Mouse (Mus musculus) spleen, adult 2 months (tissue): ENCODE data around the gene Ilkap. TPM values are rescaled to one million over a fixed set of nuclear protein-coding genes. Genes with fewer than 3 reads are reported as not detected.

Experiments used
- DNase-seq, 2 experiments: peaks; one replicate each; pipeline versions ENCODE4 v3.0.0 to v3.0.0-alpha.2; 2012 to 2021; ENCODE audit warnings: low spot score in 2 of 2, low read depth in 1 of 2
- H3K27ac ChIP-seq: fragments of 200-500 bp; 2 replicates; pipeline ENCODE4 v1.5.1; 2012; ENCODE audit warnings: low read length, inconsistent platforms; ENCODE audit not compliant: insufficient read depth
- H3K27me3 ChIP-seq: fragments of 200-500 bp; 2 replicates; pipeline ENCODE4 v1.6.1; 2012; ENCODE audit warnings: mild to moderate bottlenecking, moderate library complexity, low read length, inconsistent platforms; ENCODE audit not compliant: control insufficient read depth, insufficient read depth
- H3K36me3 ChIP-seq: fragments of 200-500 bp; 2 replicates; pipeline ENCODE4 v1.6.1; 2012; ENCODE audit warnings: mild to moderate bottlenecking, low read length, inconsistent platforms; ENCODE audit not compliant: control insufficient read depth, insufficient read depth
- H3K4me1 ChIP-seq: fragments of 200-500 bp; 2 replicates; pipeline ENCODE4 v1.6.1; 2011; ENCODE audit warnings: inconsistent platforms; ENCODE audit not compliant: control insufficient read depth, insufficient read depth, insufficient read length
- H3K4me3 ChIP-seq: fragments of 200-500 bp; 2 replicates; pipeline ENCODE4 v1.5.1; 2011; ENCODE audit warnings: mild to moderate bottlenecking, inconsistent platforms; ENCODE audit not compliant: insufficient read depth, insufficient read length; ENCODE audit errors: extremely low read depth
- CTCF ChIP-seq: fragments of 200-500 bp; IDR thresholded peaks from 2 replicates; pipeline ENCODE4 v1.5.1; 2011; ENCODE audit warnings: mild to moderate bottlenecking, inconsistent platforms; ENCODE audit not compliant: insufficient read depth, insufficient read length, insufficient replicate concordance; ENCODE audit errors: extremely low read depth
- POLR2A ChIP-seq: fragments of 200-500 bp; IDR thresholded peaks from 2 replicates; pipeline ENCODE4 v1.6.1; 2011; ENCODE audit warnings: low read depth, low read length, inconsistent platforms
- WGBS: fragments of 180-500 bp; shearing (Covaris S2); methylation state at CpG from one replicate; pipeline ENCODE4 v1.1.7; 2018; 5-methylcytosine and 5-hydroxymethylcytosine counted together
- polyA plus RNA-seq: library from polyadenylated mRNA; depleted of rRNA; stranded (reverse); fragments of >200 nt; gene quantifications from 2 replicates; pipeline ENCODE4 v1.2.3, GENCODE M21; 2012; rRNA removed

The Ilkap gene
- polyA plus RNA-seq, 1 experiment = 43.9 TPM

GRCm38 (mm10) chr1:91344921-91345685, 53.5 kb downstream of the Ilkap start:
- no peak for TF ChIP-seq POLR2A
- no peak overlapping the region for H3K27ac ChIP-seq
- H3K27me3 ChIP-seq = peaks cover 12% of the 10 kb centered on the region
- no peaks in the 10 kb centered on the region for H3K36me3 ChIP-seq
- no peak for DNase-seq
- 9% methylated on average over 63 of the region's 68 CpGs for WGBS
- H3K4me1 ChIP-seq = peaks cover 12% of the 10 kb centered on the region
- H3K4me3 ChIP-seq = no peak overlapping the region

- Histone ChIP-seq H3K4me3 (no peak overlapping the region), H3K27me3 (peaks cover 12% of the 10 kb centered on the region), H3K4me1 (peaks cover 12% of the 10 kb centered on the region), H3K27ac (no peak overlapping the region), H3K36me3 (no peaks in the 10 kb centered on the region)
- no peak for TF ChIP-seq CTCF
- no peak for TF ChIP-seq POLR2A
- WGBS = 80% methylated on average over 3 of the region's 3 CpGs
- no peak for DNase-seq
These were observed 54.6 kb downstream of the Ilkap start for GRCm38 (mm10) chr1:91344001-91344400.

GRCm38 (mm10) chr1:91337355-91337754, 61.3 kb downstream of the Ilkap start:
- TF ChIP-seq POLR2A (no peak), CTCF (no peak)
- H3K27ac ChIP-seq = no peak overlapping the region
- DNase-seq = no peak
- 0 out of 2 replicates have a peak, but pooled peaks cover 5% of the 10 kb centered on the region for H3K4me1 ChIP-seq
- H3K4me3 ChIP-seq = no peak overlapping the region
- no peaks in the 10 kb centered on the region for H3K27me3 ChIP-seq
- H3K36me3 ChIP-seq = no peaks in the 10 kb centered on the region
- 84% methylated on average over 7 of the region's 7 CpGs for WGBS

- Histone ChIP-seq H3K27ac (no peak overlapping the region), H3K4me3 (no peak overlapping the region), H3K27me3 (no peaks in the 10 kb centered on the region), H3K36me3 (no peaks in the 10 kb centered on the region), H3K4me1 (no peaks in the 10 kb centered on the region)
- TF ChIP-seq CTCF (no peak), POLR2A (no peak)
- no peak for DNase-seq
These were observed 65.0 kb downstream of the Ilkap start for GRCm38 (mm10) chr1:91333582-91333981.

- H3K4me3 ChIP-seq = no peak overlapping the region
- WGBS = 62% methylated on average over 4 of the region's 4 CpGs
- no peak for TF ChIP-seq POLR2A
- no peak for TF ChIP-seq CTCF
- H3K4me1 ChIP-seq = no peaks in the 10 kb centered on the region
- no peak overlapping the region for H3K27ac ChIP-seq
- H3K27me3 ChIP-seq = no peaks in the 10 kb centered on the region
- H3K36me3 ChIP-seq = no peaks in the 10 kb centered on the region
- DNase-seq = no peak
These were observed 66.5 kb downstream of the Ilkap start for GRCm38 (mm10) chr1:91332102-91332501.

- Histone ChIP-seq H3K4me3 (no peak overlapping the region), H3K4me1 (no peaks in the 10 kb centered on the region), H3K27ac (no peak overlapping the region), H3K36me3 (no peaks in the 10 kb centered on the region), H3K27me3 (no peaks in the 10 kb centered on the region)
- no peak for DNase-seq
- TF ChIP-seq POLR2A (no peak), CTCF (no peak)
- 75% methylated on average over 4 of the region's 4 CpGs for WGBS
These were observed 73.0 kb downstream of the Ilkap start for GRCm38 (mm10) chr1:91325488-91326042.

- no peak overlapping the region for H3K4me3 ChIP-seq
- TF ChIP-seq POLR2A = no peak
- TF ChIP-seq CTCF = no peak
- H3K27me3 ChIP-seq = no peaks in the 10 kb centered on the region
- DNase-seq = no peak
- H3K4me1 ChIP-seq = no peaks in the 10 kb centered on the region
- no peak overlapping the region for H3K27ac ChIP-seq
- H3K36me3 ChIP-seq = peaks cover 1% of the 10 kb centered on the region; the same call in 1 of the 2 replicates
- 87% methylated on average over 2 of the region's 2 CpGs for WGBS
These were observed 74.0 kb downstream of the Ilkap start for GRCm38 (mm10) chr1:91324646-91325045.

Other genes starting within 250 kb of the Ilkap start
- 15.8 and 22.2 TPM in 2 replicates for gene Ramp1, start 219.0 kb downstream of the Ilkap start, polyA plus RNA-seq
- gene Ube2f, start 148.5 kb downstream of the Ilkap start, polyA plus RNA-seq = 28.6 and 31.8 TPM in 2 replicates
- 20.9 and 25.3 TPM in 2 replicates for gene Scly, start 100.5 kb downstream of the Ilkap start, polyA plus RNA-seq
- 0.06 and 0.07 TPM in 2 replicates for gene Espnl, start 76.7 kb downstream of the Ilkap start, polyA plus RNA-seq
- 0.75 and 0.84 TPM in 2 replicates for gene Klhl30, start 47.8 kb downstream of the Ilkap start, polyA plus RNA-seq
- gene Erfe, start 32.4 kb downstream of the Ilkap start, polyA plus RNA-seq = 0.51 and 1.3 TPM in 2 replicates
- 59.9 and 87.9 TPM in 2 replicates for gene Hes6, start 15.2 kb upstream of the Ilkap start, polyA plus RNA-seq
- 3.7 and 5.0 TPM in 2 replicates for gene Per2, start 60.5 kb upstream of the Ilkap start, polyA plus RNA-seq
- gene Traf3ip1, start 95.8 kb upstream of the Ilkap start, polyA plus RNA-seq = 3.7 and 3.9 TPM in 2 replicates
- gene Asb1, start 141.7 kb upstream of the Ilkap start, polyA plus RNA-seq = 9.8 and 15.9 TPM in 2 replicates